ENCODE assay signal across 8 mouse cellular contexts in genomic region chr7:112299521-112300096, GRCm38 (mm10).
DNase-seq lines count a peak whose midpoint lies in the region; ATAC-seq and TF ChIP-seq lines count a peak whose summit lies in the region.

No protein-coding gene starts in this region.

- intact Hi-C loops in heart, postnatal 10 days (cut with DNase I) = loop anchor here (2.0 to 5.0 kb wide), 2 partner anchors 21 to 72 kb away; partner anchors contain the start of gene Mical2

- no peak overlapping the region for H3K4me2 ChIP-seq in lung, embryonic 14.5 days

- peak overlapping the region; percentile 86 for H3K27ac ChIP-seq in lung, embryonic 14.5 days (ENCODE audit: low read depth)

- H3K4me3 ChIP-seq in lung, embryonic 14.5 days (ENCODE audit: low read depth, low read length) = no peak overlapping the region

- peaks cover 28% of the 10 kb centered on the region for H3K4me1 ChIP-seq in lung, embryonic 14.5 days (ENCODE audit: insufficient read depth)

- no peaks in the 10 kb centered on the region for H3K9me3 ChIP-seq in lung, embryonic 14.5 days (ENCODE audit: low read depth, low read length)

- H3K9ac ChIP-seq in lung, embryonic 14.5 days = no peak overlapping the region

- peak; percentile 58 for DNase-seq in 3134 (ENCODE audit: extremely low read depth, insufficient read length, low spot score)
- DNase-seq in adipocyte (ENCODE audit: low spot score) = peak; percentile 4
- peak; percentile 80 to 83 for DNase-seq in heart, postnatal 10 days
- peak; percentile 42 for DNase-seq in lung, embryonic 14.5 days
- DNase-seq in thymus, postnatal 14 days = no peak
- DNase-seq in testis, postnatal 14 days (ENCODE audit: low spot score) = no peak
- no peak for DNase-seq in layer of hippocampus, postnatal 10 days (ENCODE audit: low spot score in 2 of 2)

- no peaks in the 10 kb centered on the region for H3K27me3 ChIP-seq in lung, embryonic 14.5 days (ENCODE audit: insufficient read depth, low read length)

- 0 out of 2 replicates have a peak, but pooled peaks have one; percentile 13 for TF ChIP-seq CTCF in lung, embryonic 14.5 days (IDR thresholded peaks at IDR 0.05; ENCODE audit: low read depth)

- WGBS in lung, embryonic 14.5 days = 26% methylated on average over 10 of the region's 10 CpGs

- peak; percentile 29; the same call in 1 of the 2 replicates for ATAC-seq in lung, embryonic 14.5 days (ENCODE audit: insufficient read depth)
- ATAC-seq in activated CD4-positive, CD25-positive, alpha-beta regulatory T cell, adult 4 months = no peak

- H3K36me3 ChIP-seq in lung, embryonic 14.5 days (ENCODE audit: insufficient read depth) = 0 out of 2 replicates have a peak, but pooled peaks cover 5% of the 10 kb centered on the region

Comparison
In these comparisons a context has a peak if more than half of its experiments do, and no peak if none do; other contexts are left out.
1. DNase-seq: peak in 3134 (single experiment), adipocyte (single experiment), heart, postnatal 10 days (2 of 2) and lung, embryonic 14.5 days (single experiment); none in thymus, postnatal 14 days (single experiment), testis, postnatal 14 days (single experiment) and layer of hippocampus, postnatal 10 days (0 of 2).